Comparison of ENCODE assay signal across 29 mouse cellular contexts in genomic region chr11:80104407-80104806, GRCm38 (mm10). TPM values are rescaled to one million over a fixed set of nuclear protein-coding genes. Genes with fewer than 3 reads are reported as not detected.
"Had no signal": no experiment of that assay in that cellular context is flagged by ENCODE, and none has a peak within 500 bp of the region (broad histone marks: within the 10 kb centered on the region; RNA-seq: fewer than 3 reads in every experiment).

No protein-coding gene starts in this region.

- H3K27ac ChIP-seq: limb, embryonic 10.5 days; limb, embryonic 12.5 days; limb, embryonic 13.5 days; limb, embryonic 15.5 days; liver, embryonic 12.5 days; liver, embryonic 13.5 days; liver, embryonic 14.5 days; liver, embryonic 15.5 days; lung, embryonic 15.5 days; macrophage; midbrain, embryonic 10.5 days; midbrain, embryonic 12.5 days; midbrain, embryonic 13.5 days; midbrain, embryonic 15.5 days; neural tube, embryonic 12.5 days had no signal

- DNase-seq: left cerebral cortex, postnatal 4 days; liver; liver, embryonic 13.5 days; liver, postnatal 0 days; lung, adult 18-20 months; lung, adult 2 months; lung, embryonic 14.5 days; lung, postnatal 10 days; lung, postnatal 14 days; lung, postnatal 36 days; lung, postnatal 4 days; midbrain, embryonic 14.5 days had no signal

- H3K9me3 ChIP-seq: limb, embryonic 10.5 days; limb, embryonic 12.5 days; limb, embryonic 13.5 days; limb, embryonic 15.5 days; liver, embryonic 12.5 days; liver, embryonic 13.5 days; liver, embryonic 15.5 days; lung, embryonic 15.5 days; megakaryocyte, embryonic 14.5 days; midbrain, embryonic 10.5 days; midbrain, embryonic 12.5 days; midbrain, embryonic 13.5 days; midbrain, embryonic 15.5 days; neural tube, embryonic 12.5 days had no signal

- H3K4me3 ChIP-seq: limb, embryonic 10.5 days; limb, embryonic 12.5 days; limb, embryonic 13.5 days; limb, embryonic 15.5 days; liver, embryonic 12.5 days; liver, embryonic 13.5 days; liver, embryonic 15.5 days; lung, embryonic 15.5 days; megakaryocyte, embryonic 14.5 days; midbrain, embryonic 10.5 days; midbrain, embryonic 12.5 days; midbrain, embryonic 13.5 days; midbrain, embryonic 15.5 days; myocyte; neural tube, embryonic 12.5 days had no signal

- H3K9ac ChIP-seq: limb, embryonic 12.5 days; limb, embryonic 13.5 days; limb, embryonic 15.5 days; liver, embryonic 12.5 days; liver, embryonic 13.5 days; liver, embryonic 14.5 days; liver, embryonic 15.5 days; liver, postnatal 0 days; lung, embryonic 14.5 days; lung, embryonic 15.5 days; midbrain, embryonic 12.5 days; midbrain, embryonic 13.5 days; midbrain, embryonic 15.5 days; neural tube, embryonic 12.5 days had no signal

- H3K4me1 ChIP-seq: limb, embryonic 10.5 days; limb, embryonic 12.5 days; limb, embryonic 13.5 days; limb, embryonic 15.5 days; lung, embryonic 15.5 days; megakaryocyte, embryonic 14.5 days; midbrain, embryonic 10.5 days; midbrain, embryonic 12.5 days; midbrain, embryonic 13.5 days; midbrain, embryonic 15.5 days; neural tube, embryonic 12.5 days had no signal

- H3K27me3 ChIP-seq: limb, embryonic 12.5 days; limb, embryonic 13.5 days; limb, embryonic 15.5 days; liver, embryonic 12.5 days; liver, embryonic 13.5 days; liver, embryonic 15.5 days; lung, embryonic 15.5 days; megakaryocyte, embryonic 14.5 days; midbrain, embryonic 12.5 days; midbrain, embryonic 13.5 days; midbrain, embryonic 15.5 days; neural tube, embryonic 12.5 days had no signal

RNA-seq across cellular contexts. Expression of gene Adap2, which starts 49.5 kb away (rescaled TPM):
- total RNA-seq: megakaryocyte-erythroid progenitor cell, adult 5-6 weeks had no signal
